Mouse (Mus musculus) B cell, adult 67 days (primary cell): ENCODE data around the gene Slc27a3. TPM values are rescaled to one million over a fixed set of nuclear protein-coding genes. Genes with fewer than 3 reads are reported as not detected.

ENCODE experiments used
- total RNA-seq, 2 experiments: library from RNA; stranded (reverse); gene quantifications; 4 replicates each; pipeline ENCODE4 v1.2.4; 2023

Slc27a3 gene
- total RNA-seq, result 1 to 10 TPM; 1.4 to 3.3 TPM

GRCm38 (mm10) chr3:90389511-90390490, at the start of gene Slc27a3:
Slc27a3 (minus strand) TSS chr3:90389938.

GRCm38 (mm10) chr3:90433381-90434020, 43.8 kb upstream of the Slc27a3 start, which contains the start of gene Ints3:
Ints3 (minus strand) TSS chr3:90433622.

Other genes starting within 250 kb of the Slc27a3 start
- over 10,000 TPM; 10,037 to 10,069 TPM for gene Rps27, start 176.3 kb downstream of the Slc27a3 start, total RNA-seq
- gene Rab13, start 176.2 kb downstream of the Slc27a3 start, total RNA-seq, result not detected
- gene Jtb, start 158.3 kb downstream of the Slc27a3 start, total RNA-seq, result 10 to 100 TPM; 88.8 to 93.1 TPM
- not detected for gene Creb3l4, start 146.4 kb downstream of the Slc27a3 start, total RNA-seq
- gene Slc39a1, start 141.8 kb downstream of the Slc27a3 start, total RNA-seq, result 10 to 100 TPM; 33.9 to 37.5 TPM
- 100 to 1,000 TPM; 193 to 194 TPM for gene Crtc2, start 135.8 kb downstream of the Slc27a3 start, total RNA-seq
- gene Dennd4b, start 124.8 kb downstream of the Slc27a3 start, total RNA-seq, result 100 to 1,000 TPM; 180 TPM
- 100 to 1,000 TPM; 120 to 129 TPM for gene Gatad2b, start 96.8 kb downstream of the Slc27a3 start, total RNA-seq
- gene Ints3, start 43.7 kb upstream of the Slc27a3 start, total RNA-seq, result 10 to 100 TPM; 60.8 to 63.6 TPM
- not detected for gene Npr1, start 75.9 kb upstream of the Slc27a3 start, total RNA-seq
- gene Ilf2, start 86.2 kb upstream of the Slc27a3 start, total RNA-seq, result 10 to 100 TPM; 93.4 to 97.9 TPM
- 10 to 100 TPM; 63.2 to 64.4 TPM for gene Snapin, start 101.1 kb upstream of the Slc27a3 start, total RNA-seq
- gene Chtop, start 119.6 kb upstream of the Slc27a3 start, total RNA-seq, result 100 to 1,000 TPM; 198 to 203 TPM
- gene S100a1, start 124.5 kb upstream of the Slc27a3 start, total RNA-seq, result not detected
- gene S100a13, start 124.5 kb upstream of the Slc27a3 start, total RNA-seq, result 10 to 100 TPM; 18.4 to 23.5 TPM
- 1 to 10 TPM in 1 of 2 experiments, under 1 TPM in 1; 0.70 to 1.2 TPM for gene S100a14, start 136.9 kb upstream of the Slc27a3 start, total RNA-seq
- not detected for gene S100a16, start 147.3 kb upstream of the Slc27a3 start, total RNA-seq
- not detected for gene S100a3, start 170.6 kb upstream of the Slc27a3 start, total RNA-seq
- gene S100a2, start 200.3 kb upstream of the Slc27a3 start, total RNA-seq, result not detected
- gene Gm42674, start 212.0 kb upstream of the Slc27a3 start, total RNA-seq, result not detected
- gene S100a4, start 213.8 kb upstream of the Slc27a3 start, total RNA-seq, result 10 to 100 TPM; 51.9 to 57.1 TPM
- 1 to 10 TPM; 5.2 to 5.4 TPM for gene S100a5, start 218.6 kb upstream of the Slc27a3 start, total RNA-seq
- gene S100a6, start 222.9 kb upstream of the Slc27a3 start, total RNA-seq, result 100 to 1,000 TPM in 1 of 2 experiments, 10 to 100 TPM in 1; 78.7 to 101 TPM